Mouse (Mus musculus): ENCODE results near the gene Fdxr. TPM values are rescaled to one million over a fixed set of nuclear protein-coding genes. Genes with fewer than 3 reads are reported as not detected.
A peak's percentile ranks its signal among the peaks of the same experiment; 100 is the strongest.

Gene Fdxr
- polyA plus RNA-seq, 1 experiment from 2014 or later: 25.7 TPM

DNA sequence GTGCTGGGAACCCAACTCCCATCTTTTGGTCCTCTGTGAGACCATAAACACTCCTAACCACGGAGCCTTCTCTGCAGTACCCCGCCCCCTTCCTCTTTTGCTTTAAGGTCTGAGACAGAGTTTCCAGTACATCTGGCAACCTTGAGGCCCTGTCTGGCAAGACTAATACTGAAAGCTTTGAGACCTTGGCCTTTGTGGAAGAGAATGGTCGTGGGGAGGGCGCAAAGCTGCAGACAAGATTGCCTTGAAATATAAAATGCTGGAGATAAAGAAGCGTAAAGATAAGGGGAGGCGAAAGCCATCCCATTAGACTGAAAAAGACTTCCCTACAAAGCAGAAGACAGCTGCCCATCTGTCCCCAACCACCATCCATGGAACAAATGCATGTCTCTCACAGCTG is 1.3 kb downstream of the Fdxr start:
- Histone ChIP-seq H3K4me2 (peak overlapping the region; percentile 94), H3K4me1 (replicated peaks; ENCODE audit: control insufficient read depth, insufficient read depth, low read length) (peaks cover 27% of the 10 kb centered on the region), H3K27ac (ENCODE audit: low read depth, low read length) (no peak overlapping the region), H3K36me3 (ENCODE audit: control insufficient read depth, insufficient read depth, low read length) (no peaks in the 10 kb centered on the region), H3K27me3 (replicated peaks; ENCODE audit: control insufficient read depth, insufficient read depth, low read length) (no peaks in the 10 kb centered on the region), H3K4me3 (ENCODE audit: low read depth, low read length) (peak overlapping the region; percentile 74), H3K9ac (ENCODE audit: low read depth, low read length) (0 out of 2 replicates have a peak overlapping the region, but pooled peaks have one; percentile 20), H3K9me3 (ENCODE audit: control insufficient read depth, low read length) (no peaks in the 10 kb centered on the region)
- DNase-seq (ENCODE audit: low spot score) (no peak), ATAC-seq (replicated peaks; ENCODE audit: low FRiP score) (no peak)
- WGBS: 60% methylated on average over 6 of the region's 6 CpGs

DNA sequence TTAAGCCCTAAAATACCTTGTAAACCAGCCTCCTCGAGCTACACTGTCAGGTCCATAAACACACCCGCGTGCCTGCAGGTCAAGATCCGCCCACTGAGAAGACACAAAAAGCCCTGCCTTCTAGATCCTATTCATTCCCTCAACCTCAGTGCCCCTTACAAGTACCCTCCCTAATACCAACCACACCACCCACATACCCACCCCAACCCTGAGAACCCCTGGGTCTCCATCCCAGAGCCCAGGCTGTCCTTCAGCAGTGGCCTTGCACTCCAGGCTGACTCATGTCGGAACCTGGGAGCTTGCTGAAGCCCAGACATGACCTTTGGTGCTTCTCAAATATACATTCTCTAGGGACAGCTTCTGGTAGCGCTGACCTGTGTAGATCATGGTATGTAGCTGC is 2.1 kb downstream of the Fdxr start:
- WGBS: 85% methylated on average over 6 of the region's 6 CpGs
- peaks cover 30% of the 10 kb centered on the region for H3K4me1 ChIP-seq (replicated peaks; ENCODE audit: control insufficient read depth, insufficient read depth, low read length)
- no peak for ATAC-seq (replicated peaks; ENCODE audit: low FRiP score)

GRCm38 (mm10) chr11:115274178-115274577 is 2.7 kb downstream of the Fdxr start:
- WGBS: 75% methylated on average over 7 of the region's 7 CpGs

More for the DNA sequence above, 2.1 kb downstream of the Fdxr start:
- Histone ChIP-seq H3K27me3 (replicated peaks; ENCODE audit: control insufficient read depth, insufficient read depth, low read length) (no peaks in the 10 kb centered on the region), H3K9ac (ENCODE audit: low read depth, low read length) (no peak overlapping the region), H3K36me3 (ENCODE audit: control insufficient read depth, insufficient read depth, low read length) (no peaks in the 10 kb centered on the region), H3K4me2 (peak overlapping the region; percentile 20), H3K9me3 (ENCODE audit: control insufficient read depth, low read length) (no peaks in the 10 kb centered on the region), H3K4me3 (ENCODE audit: low read depth, low read length) (no peak overlapping the region), H3K27ac (ENCODE audit: low read depth, low read length) (no peak overlapping the region)
- DNase-seq (ENCODE audit: low spot score): no peak

DNA sequence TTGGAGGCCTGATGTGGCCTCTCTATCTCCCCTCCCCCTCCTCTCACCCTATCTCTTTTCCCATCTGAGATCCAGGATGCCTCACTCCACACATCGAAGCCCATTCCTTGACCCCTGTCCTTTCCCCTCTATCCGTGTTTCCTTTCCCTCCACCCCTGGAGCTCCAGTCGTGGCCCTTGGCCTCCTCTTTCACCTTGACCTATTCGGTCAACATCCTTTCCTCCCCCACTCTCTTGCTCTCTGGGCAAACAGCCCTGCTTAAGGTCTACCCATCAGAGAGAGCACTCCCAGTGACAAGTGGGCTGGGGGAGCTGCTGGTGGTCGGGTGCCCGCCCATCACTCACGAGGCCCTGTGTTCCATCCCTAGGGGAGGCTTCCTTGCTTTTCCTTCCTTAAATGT is 3.1 kb downstream of the Fdxr start:
- Histone ChIP-seq H3K4me2 (peak overlapping the region; percentile 17; the same call in 1 of the 2 replicates), H3K36me3 (ENCODE audit: control insufficient read depth, insufficient read depth, low read length) (no peaks in the 10 kb centered on the region; the same call in 1 of the 2 replicates), H3K9me3 (ENCODE audit: control insufficient read depth, low read length) (no peaks in the 10 kb centered on the region), H3K9ac (ENCODE audit: low read depth, low read length) (no peak overlapping the region), H3K4me3 (ENCODE audit: low read depth, low read length) (no peak overlapping the region), H3K27ac (ENCODE audit: low read depth, low read length) (no peak overlapping the region), H3K27me3 (replicated peaks; ENCODE audit: control insufficient read depth, insufficient read depth, low read length) (no peaks in the 10 kb centered on the region), H3K4me1 (replicated peaks; ENCODE audit: control insufficient read depth, insufficient read depth, low read length) (peaks cover 30% of the 10 kb centered on the region)
- ATAC-seq (replicated peaks; ENCODE audit: low FRiP score): no peak
- 60% methylated on average over 7 of the region's 7 CpGs for WGBS
- DNase-seq (ENCODE audit: low spot score): no peak

More at GRCm38 (mm10) chr11:115274178-115274577, 2.7 kb downstream of the Fdxr start:
- ATAC-seq (replicated peaks; ENCODE audit: low FRiP score) (no peak), DNase-seq (ENCODE audit: low spot score) (no peak)
- no peak overlapping the region for H3K27ac ChIP-seq (ENCODE audit: low read depth, low read length)
- H3K9me3 ChIP-seq (ENCODE audit: control insufficient read depth, low read length): no peaks in the 10 kb centered on the region
- H3K4me2 ChIP-seq: peak overlapping the region; percentile 17; the same call in 1 of the 2 replicates
- no peaks in the 10 kb centered on the region; the same call in 1 of the 2 replicates for H3K36me3 ChIP-seq (ENCODE audit: control insufficient read depth, insufficient read depth, low read length)
- H3K27me3 ChIP-seq (replicated peaks; ENCODE audit: control insufficient read depth, insufficient read depth, low read length): no peaks in the 10 kb centered on the region
- no peak overlapping the region for H3K4me3 ChIP-seq (ENCODE audit: low read depth, low read length)
- peaks cover 30% of the 10 kb centered on the region for H3K4me1 ChIP-seq (replicated peaks; ENCODE audit: control insufficient read depth, insufficient read depth, low read length)
- no peak overlapping the region for H3K9ac ChIP-seq (ENCODE audit: low read depth, low read length)

DNA sequence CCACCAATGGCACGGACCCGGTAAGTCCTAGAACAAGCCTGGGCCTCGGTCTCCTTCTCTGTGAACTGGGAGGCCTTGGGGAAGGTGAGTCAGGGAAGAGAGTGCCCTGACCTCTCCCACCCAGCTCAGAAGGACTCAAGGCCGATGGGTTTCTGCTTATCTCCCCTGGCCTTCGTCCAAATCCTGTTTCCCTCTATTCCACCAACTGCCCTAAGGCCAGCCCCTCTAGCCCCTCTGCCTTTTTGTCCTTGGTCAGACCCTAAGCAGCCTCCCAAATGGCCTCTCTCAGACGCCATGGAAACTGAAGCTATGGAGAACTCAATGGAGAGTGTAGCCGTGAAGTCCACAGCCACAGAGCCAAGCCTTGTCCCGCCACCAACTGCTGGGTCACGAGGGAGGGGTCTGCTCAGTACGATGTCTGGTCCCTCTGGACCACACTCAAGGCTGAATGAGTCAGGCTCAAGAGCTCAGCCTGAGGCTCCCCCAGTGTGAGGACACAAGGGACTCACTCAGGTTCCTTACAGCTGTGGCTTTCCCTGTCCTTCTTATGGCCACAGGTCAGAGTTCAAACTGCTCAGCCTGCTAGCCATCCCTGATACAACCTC is 3.9 kb downstream of the Fdxr start:
- ATAC-seq (replicated peaks; ENCODE audit: low FRiP score) (no peak), DNase-seq (ENCODE audit: low spot score) (no peak)
- Histone ChIP-seq H3K4me2 (no peak overlapping the region), H3K4me3 (ENCODE audit: low read depth, low read length) (no peak overlapping the region), H3K4me1 (replicated peaks; ENCODE audit: control insufficient read depth, insufficient read depth, low read length) (peaks cover 26% of the 10 kb centered on the region), H3K36me3 (ENCODE audit: control insufficient read depth, insufficient read depth, low read length) (no peaks in the 10 kb centered on the region; the same call in 1 of the 2 replicates), H3K27me3 (replicated peaks; ENCODE audit: control insufficient read depth, insufficient read depth, low read length) (peaks cover 6% of the 10 kb centered on the region), H3K9ac (ENCODE audit: low read depth, low read length) (no peak overlapping the region), H3K9me3 (ENCODE audit: control insufficient read depth, low read length) (no peaks in the 10 kb centered on the region), H3K27ac (ENCODE audit: low read depth, low read length) (no peak overlapping the region)
- 71% methylated on average over 10 of the region's 10 CpGs for WGBS

DNA sequence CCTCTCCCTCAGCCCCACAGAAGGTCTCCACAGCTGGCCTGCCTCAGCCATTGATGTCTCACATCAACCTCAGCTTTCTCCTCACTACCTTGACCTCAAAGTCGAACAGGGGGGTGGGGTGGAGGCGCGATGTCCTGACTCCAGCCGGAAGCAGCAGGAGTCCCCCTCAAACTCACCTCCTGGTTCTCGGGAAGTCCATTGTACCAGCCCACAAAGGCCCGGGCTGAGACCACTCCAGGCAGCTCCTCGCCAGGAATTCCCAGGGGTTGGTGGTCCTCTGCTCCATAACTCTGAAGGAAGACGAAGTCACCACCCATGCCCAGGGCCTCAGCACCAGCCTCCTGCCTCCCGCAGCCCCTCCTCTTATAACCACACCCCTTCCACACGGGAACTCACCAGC is 5.4 kb downstream of the Fdxr start:
- ATAC-seq (replicated peaks; ENCODE audit: low FRiP score): no peak
- no peak overlapping the region for H3K4me2 ChIP-seq
- H3K9me3 ChIP-seq (ENCODE audit: control insufficient read depth, low read length): no peaks in the 10 kb centered on the region
- H3K4me1 ChIP-seq (replicated peaks; ENCODE audit: control insufficient read depth, insufficient read depth, low read length): peaks cover 27% of the 10 kb centered on the region
- peaks cover 21% of the 10 kb centered on the region for H3K27me3 ChIP-seq (replicated peaks; ENCODE audit: control insufficient read depth, insufficient read depth, low read length)
- no peak overlapping the region for H3K4me3 ChIP-seq (ENCODE audit: low read depth, low read length)
- WGBS: 71% methylated on average over 10 of the region's 10 CpGs
- H3K27ac ChIP-seq (ENCODE audit: low read depth, low read length): no peak overlapping the region
- DNase-seq (ENCODE audit: low spot score): no peak
- no peak overlapping the region for H3K9ac ChIP-seq (ENCODE audit: low read depth, low read length)
- H3K36me3 ChIP-seq (ENCODE audit: control insufficient read depth, insufficient read depth, low read length): no peaks in the 10 kb centered on the region; the same call in 1 of the 2 replicates

DNA sequence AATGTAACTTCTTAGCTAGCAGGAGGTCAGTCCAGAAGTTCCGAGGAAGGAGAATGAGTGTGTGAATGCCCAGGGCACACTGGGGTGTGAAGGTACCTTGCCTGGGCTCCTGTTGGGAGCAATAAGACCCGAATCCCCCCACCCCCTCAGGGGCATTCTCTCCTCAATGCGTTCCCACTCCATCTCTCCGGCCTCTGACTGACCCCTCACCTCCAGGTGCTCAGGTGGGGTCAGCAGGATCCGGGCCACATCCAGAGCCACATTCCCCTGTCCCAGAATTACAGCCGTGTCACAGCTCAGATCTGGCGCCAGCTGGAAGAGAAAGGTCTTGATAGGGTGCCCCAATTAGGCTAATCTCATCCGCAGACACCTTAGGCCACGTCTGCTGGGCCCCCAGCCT is 5.8 kb downstream of the Fdxr start:
- H3K4me3 ChIP-seq (ENCODE audit: low read depth, low read length): no peak overlapping the region
- H3K9ac ChIP-seq (ENCODE audit: low read depth, low read length): no peak overlapping the region
- H3K27me3 ChIP-seq (replicated peaks; ENCODE audit: control insufficient read depth, insufficient read depth, low read length): peaks cover 26% of the 10 kb centered on the region
- DNase-seq (ENCODE audit: low spot score) (no peak), ATAC-seq (replicated peaks; ENCODE audit: low FRiP score) (no peak)
- H3K27ac ChIP-seq (ENCODE audit: low read depth, low read length): no peak overlapping the region
- no peak overlapping the region for H3K4me2 ChIP-seq
- H3K9me3 ChIP-seq (ENCODE audit: control insufficient read depth, low read length): no peaks in the 10 kb centered on the region
- H3K4me1 ChIP-seq (replicated peaks; ENCODE audit: control insufficient read depth, insufficient read depth, low read length): peaks cover 24% of the 10 kb centered on the region
- no peaks in the 10 kb centered on the region; the same call in 1 of the 2 replicates for H3K36me3 ChIP-seq (ENCODE audit: control insufficient read depth, insufficient read depth, low read length)
- WGBS: 80% methylated on average over 9 of the region's 9 CpGs

DNA sequence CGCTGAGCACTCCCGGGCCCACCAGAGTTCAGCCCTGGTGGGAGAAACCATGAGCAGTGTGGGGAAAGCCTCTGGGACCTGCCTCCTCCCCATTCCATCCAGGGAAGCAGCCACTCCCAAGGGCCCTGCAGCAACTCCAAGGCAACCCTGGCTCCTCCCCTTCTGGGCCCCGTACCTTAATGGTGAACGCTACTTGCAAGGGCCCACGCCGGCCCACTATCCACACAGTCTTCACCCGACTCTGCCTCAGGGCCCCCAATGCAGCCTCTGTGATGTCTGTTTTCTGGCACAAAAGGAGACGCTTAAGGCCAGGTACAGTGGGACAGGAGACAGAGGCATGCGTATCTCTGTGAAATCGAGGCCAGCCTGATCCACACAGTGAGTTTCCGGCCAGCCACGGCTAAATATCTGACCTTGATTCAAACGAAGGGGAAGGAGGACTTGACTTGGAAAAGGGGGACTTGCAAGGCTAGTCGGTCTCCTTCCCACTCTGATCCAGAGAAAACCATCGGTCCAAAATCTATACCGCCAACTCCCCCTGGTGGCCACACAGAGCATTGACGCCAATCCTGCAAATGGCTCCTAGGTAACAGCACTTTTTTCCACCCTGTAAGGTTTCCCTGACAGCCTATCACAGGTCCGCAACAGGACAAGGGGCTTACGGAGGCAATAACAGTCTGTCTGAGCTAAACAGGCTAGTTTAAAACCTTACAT is 6.5 kb downstream of the Fdxr start:
- H3K27me3 ChIP-seq (replicated peaks; ENCODE audit: control insufficient read depth, insufficient read depth, low read length): peaks cover 33% of the 10 kb centered on the region
- DNase-seq (ENCODE audit: low spot score) (peak; percentile 77), ATAC-seq (replicated peaks; ENCODE audit: low FRiP score) (no peak)
- H3K36me3 ChIP-seq (ENCODE audit: control insufficient read depth, insufficient read depth, low read length): no peaks in the 10 kb centered on the region; the same call in 1 of the 2 replicates
- whole genome bisulfite sequencing: 42% methylated on average over 19 of the region's 19 CpGs
- no peak overlapping the region for H3K4me2 ChIP-seq
- H3K9me3 ChIP-seq (ENCODE audit: control insufficient read depth, low read length): no peaks in the 10 kb centered on the region
- no peak overlapping the region for H3K4me3 ChIP-seq (ENCODE audit: low read depth, low read length)
- H3K27ac ChIP-seq (ENCODE audit: low read depth, low read length): no peak overlapping the region
- no peak overlapping the region for H3K9ac ChIP-seq (ENCODE audit: low read depth, low read length)
- peaks cover 17% of the 10 kb centered on the region for H3K4me1 ChIP-seq (replicated peaks; ENCODE audit: control insufficient read depth, insufficient read depth, low read length)

Measured in liver, embryonic 11.5 days (tissue).